21 mouse cellular contexts compared by ENCODE assay signal in the genomic region with DNA sequence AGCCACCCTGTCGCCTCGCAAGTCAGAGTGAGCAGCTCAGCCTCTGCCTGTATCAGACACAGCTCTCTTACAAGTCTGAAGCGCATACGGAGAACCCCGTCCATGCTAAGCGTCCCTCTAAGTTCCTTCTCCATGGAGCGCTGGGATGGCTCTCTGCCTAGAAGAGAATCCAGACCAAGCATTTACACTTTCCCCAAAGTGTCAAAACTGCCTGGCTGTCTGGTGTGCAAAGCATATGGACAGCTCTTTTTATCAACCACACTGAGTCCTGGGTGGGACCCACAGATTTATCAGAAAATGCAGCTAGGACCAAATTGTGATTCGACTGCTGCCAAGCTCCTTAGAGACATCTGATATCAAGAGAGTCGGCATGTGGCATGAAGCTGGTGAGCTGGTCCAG.
DNase-seq lines count a peak whose midpoint lies in the region; ATAC-seq and TF ChIP-seq lines count a peak whose summit lies in the region.
"Had no signal": no experiment of that assay in that cellular context is flagged by ENCODE, and none has a peak within 500 bp of the region (broad histone marks: within the 10 kb centered on the region; RNA-seq: fewer than 3 reads in every experiment).

No protein-coding gene starts in this region.

- H3K9ac ChIP-seq in lung, embryonic 16.5 days (ENCODE audit: low read length) = no peak overlapping the region
- H3K9ac ChIP-seq in forebrain, postnatal 0 days = no peak overlapping the region
- H3K9ac ChIP-seq: hindbrain, embryonic 14.5 days; limb, embryonic 13.5 days; liver, embryonic 12.5 days; midbrain, embryonic 15.5 days; neural tube, embryonic 12.5 days had no signal

- no peak for TF ChIP-seq CTCF in brain, embryonic 14.5 days (IDR thresholded peaks at IDR 0.05; ENCODE audit: borderline replicate concordance, extremely low read depth, insufficient read depth, insufficient read length)
- TF ChIP-seq CTCF in forebrain, postnatal 0 days (IDR thresholded peaks at IDR 0.05; ENCODE audit: low read depth) = no peak

- 0 out of 2 replicates have a peak, but pooled peaks cover 2% of the 10 kb centered on the region for H3K4me1 ChIP-seq in lung, embryonic 16.5 days (replicated peaks; ENCODE audit: control insufficient read depth, insufficient read depth, low read length)
- H3K4me1 ChIP-seq in forebrain, postnatal 0 days (ENCODE audit: insufficient read depth) = peaks cover 6% of the 10 kb centered on the region
- H3K4me1 ChIP-seq: liver, embryonic 12.5 days; neural tube, embryonic 12.5 days had no signal

- H3K4me3 ChIP-seq in lung, embryonic 16.5 days (ENCODE audit: low read length) = no peak overlapping the region
- H3K4me3 ChIP-seq in forebrain, postnatal 0 days (ENCODE audit: low read depth, low read length) = no peak overlapping the region
- H3K4me3 ChIP-seq: gastrocnemius, adult 2 months; heart, embryonic 10.5 days; limb, embryonic 13.5 days; liver, embryonic 12.5 days; midbrain, embryonic 15.5 days; neural tube, embryonic 12.5 days had no signal

- no peak for TF ChIP-seq POLR2A in brain, embryonic 14.5 days (IDR thresholded peaks at IDR 0.05; ENCODE audit: borderline replicate concordance, extremely low read depth, insufficient read depth, insufficient read length, poor library complexity, severe bottlenecking)

- DNase-seq in heart, adult 11 months = peak; percentile 72
- no peak for DNase-seq in heart, adult 8-10 months (ENCODE audit: low spot score)
- DNase-seq in lung, postnatal 14 days = no peak
- peak; percentile 76 for DNase-seq in brain, embryonic 14.5 days (ENCODE audit: low read depth)
- peak; percentile 77 for DNase-seq in forebrain, postnatal 0 days
- DNase-seq in T-cell, adult 2 months (ENCODE audit: low spot score) = no peak
- DNase-seq: adrenal gland, postnatal 10 days; cerebellum, adult 9-10 months; gastrocnemius, adult 2 months; heart, postnatal 4 days; kidney, adult 18-20 months had no signal

- no peaks in the 10 kb centered on the region for H3K27me3 ChIP-seq in lung, embryonic 16.5 days (ENCODE audit: control insufficient read depth, insufficient read depth, low read depth, low read length)
- H3K27me3 ChIP-seq in forebrain, postnatal 0 days (ENCODE audit: insufficient read depth, low read length) = no peaks in the 10 kb centered on the region
- H3K27me3 ChIP-seq: liver, embryonic 12.5 days; midbrain, embryonic 15.5 days; neural tube, embryonic 12.5 days had no signal

- WGBS in lung, embryonic 16.5 days = 47% methylated on average over 9 of the region's 9 CpGs
- 68% methylated on average over 9 of the region's 9 CpGs for WGBS in forebrain, postnatal 0 days

- no peak overlapping the region for H3K4me2 ChIP-seq in lung, embryonic 16.5 days (ENCODE audit: low read depth, low read length)
- no peak overlapping the region for H3K4me2 ChIP-seq in forebrain, postnatal 0 days (ENCODE audit: low read depth)
- H3K4me2 ChIP-seq: hindbrain, embryonic 14.5 days; limb, embryonic 13.5 days; liver, embryonic 12.5 days; midbrain, embryonic 15.5 days; neural tube, embryonic 12.5 days had no signal

- H3K27ac ChIP-seq in lung, embryonic 16.5 days (ENCODE audit: low read length) = no peak overlapping the region
- H3K27ac ChIP-seq in forebrain, postnatal 0 days (ENCODE audit: low read depth, low read length) = no peak overlapping the region
- H3K27ac ChIP-seq: gastrocnemius, adult 2 months; heart, embryonic 10.5 days; hindbrain, embryonic 14.5 days; kidney, postnatal 0 days; limb, embryonic 13.5 days; liver, embryonic 12.5 days; midbrain, embryonic 15.5 days; neural tube, embryonic 12.5 days; stomach, postnatal 0 days had no signal

- H3K36me3 ChIP-seq in lung, embryonic 16.5 days (ENCODE audit: control insufficient read depth, insufficient read depth, low read length) = no peaks in the 10 kb centered on the region
- H3K36me3 ChIP-seq in forebrain, postnatal 0 days (ENCODE audit: insufficient read depth) = no peaks in the 10 kb centered on the region
- H3K36me3 ChIP-seq: heart, embryonic 10.5 days; limb, embryonic 13.5 days; liver, embryonic 12.5 days; midbrain, embryonic 15.5 days; neural tube, embryonic 12.5 days had no signal

- ATAC-seq in lung, embryonic 16.5 days (ENCODE audit: low read depth) = peak; percentile 54
- ATAC-seq in forebrain, postnatal 0 days = peak; percentile 71
- ATAC-seq: inflammation-experienced regulatory T-cells, adult 6 months; liver, embryonic 12.5 days; midbrain, embryonic 15.5 days had no signal

- no peaks in the 10 kb centered on the region for H3K9me3 ChIP-seq in lung, embryonic 16.5 days (ENCODE audit: control insufficient read depth, low read length)
- no peaks in the 10 kb centered on the region for H3K9me3 ChIP-seq in forebrain, postnatal 0 days (ENCODE audit: low read length)
- H3K9me3 ChIP-seq: heart, embryonic 10.5 days; limb, embryonic 13.5 days; liver, embryonic 12.5 days; midbrain, embryonic 15.5 days; neural tube, embryonic 12.5 days had no signal

Comparison
In these comparisons a context has a peak if more than half of its experiments do, and no peak if none do; other contexts are left out.
1. DNase-seq: peak in heart, adult 11 months (single experiment), brain, embryonic 14.5 days (single experiment) and forebrain, postnatal 0 days (single experiment); none in heart, adult 8-10 months (single experiment), lung, postnatal 14 days (single experiment) and T-cell, adult 2 months (single experiment).